Mouse (Mus musculus) lung, postnatal 25 days (tissue): ENCODE results near the gene Olfr157.

Experiments used
- DNase-seq: peaks from one replicate; pipeline ENCODE4 v3.0.0; 2022; ENCODE audit warnings: low spot score

Gene Olfr157

DNA sequence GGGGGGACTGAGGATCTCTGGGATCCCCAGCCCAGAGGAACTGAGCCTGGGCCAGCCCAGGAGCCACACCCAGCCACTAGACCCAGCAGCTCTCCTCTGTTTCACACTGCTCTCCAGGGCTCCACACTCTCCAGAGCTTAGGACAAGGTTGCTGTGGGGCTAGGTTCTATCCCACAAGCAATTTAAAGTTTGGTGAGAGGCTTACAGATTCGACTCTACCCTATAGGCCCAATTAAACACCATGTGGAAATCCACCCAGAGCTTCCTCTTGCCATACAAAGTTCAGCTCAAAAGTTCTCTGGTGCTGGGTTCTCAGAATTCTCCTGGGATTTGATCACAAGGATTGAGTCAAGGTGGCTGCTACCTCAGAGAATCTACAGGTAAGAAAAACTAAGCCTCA is at the start of gene Olfr157:
Gene Olfr157 (minus strand): TSS at position 101 of the 400 bp plus-strand sequence.
- no peak for DNase-seq

DNA sequence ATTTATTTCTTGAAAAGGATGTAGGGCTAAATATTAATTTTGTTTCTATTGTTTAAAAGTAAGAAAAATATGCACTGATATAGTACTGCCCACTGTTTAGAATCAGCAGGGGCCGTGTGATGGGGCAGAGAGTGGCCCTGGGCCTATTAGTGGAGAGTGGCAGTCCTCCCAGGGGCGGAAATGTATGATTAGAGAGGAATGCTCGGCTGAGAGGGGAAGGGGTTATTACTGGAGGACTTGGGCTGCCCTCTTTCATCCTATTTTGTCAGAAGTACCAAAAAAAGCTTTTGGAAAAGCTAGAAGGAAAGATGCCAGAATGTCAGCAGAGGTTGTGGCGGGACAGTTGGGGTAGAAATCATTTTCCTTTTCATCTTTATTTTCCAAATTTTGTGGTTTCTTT is 44.2 kb upstream of the Olfr157 start:
- DNase-seq, result no peak

DNA sequence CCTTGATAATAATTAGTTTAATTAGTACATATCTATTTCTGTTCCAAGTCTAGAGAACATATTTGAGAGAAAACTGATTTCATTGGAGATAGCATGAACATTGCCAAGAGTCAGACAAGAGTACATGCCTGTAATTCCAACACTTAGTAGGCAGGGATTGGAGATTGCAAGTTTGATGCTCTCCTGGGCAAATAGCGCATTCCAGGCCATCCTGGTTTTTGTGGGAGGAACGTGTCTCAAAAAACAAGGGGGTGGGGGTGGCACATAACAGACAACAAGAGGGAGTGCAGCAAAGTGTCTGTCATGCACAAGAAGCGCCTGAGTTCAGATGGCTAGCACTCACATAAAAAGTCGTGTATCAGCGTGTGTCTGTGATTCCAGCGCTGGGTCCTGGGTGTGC is 39.6 kb upstream of the Olfr157 start:
- DNase-seq, result no peak

- peak; percentile 46 for DNase-seq
Measured at GRCm38 (mm10) chr4:43878121-43878776, 38.2 kb upstream of the Olfr157 start.

DNA sequence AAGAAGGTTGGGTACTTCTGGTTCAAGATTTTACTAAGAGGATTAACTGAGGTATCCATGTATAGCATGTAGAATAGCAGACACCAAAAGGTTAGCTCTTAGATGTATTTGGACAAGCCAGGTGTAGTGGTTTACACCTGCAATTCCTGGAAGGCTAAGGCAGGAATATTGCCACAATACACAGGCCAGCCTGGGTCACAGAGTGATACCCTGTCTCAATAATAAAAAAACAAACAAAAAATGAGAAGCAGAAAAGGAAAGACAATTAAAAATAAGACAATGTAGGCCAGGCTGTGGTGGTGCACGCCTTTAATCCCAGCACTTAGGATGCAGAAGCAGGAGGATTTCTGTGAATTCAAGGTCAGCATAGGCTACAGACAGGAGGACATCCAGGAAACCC is 37.2 kb upstream of the Olfr157 start:
- DNase-seq, result no peak

DNA sequence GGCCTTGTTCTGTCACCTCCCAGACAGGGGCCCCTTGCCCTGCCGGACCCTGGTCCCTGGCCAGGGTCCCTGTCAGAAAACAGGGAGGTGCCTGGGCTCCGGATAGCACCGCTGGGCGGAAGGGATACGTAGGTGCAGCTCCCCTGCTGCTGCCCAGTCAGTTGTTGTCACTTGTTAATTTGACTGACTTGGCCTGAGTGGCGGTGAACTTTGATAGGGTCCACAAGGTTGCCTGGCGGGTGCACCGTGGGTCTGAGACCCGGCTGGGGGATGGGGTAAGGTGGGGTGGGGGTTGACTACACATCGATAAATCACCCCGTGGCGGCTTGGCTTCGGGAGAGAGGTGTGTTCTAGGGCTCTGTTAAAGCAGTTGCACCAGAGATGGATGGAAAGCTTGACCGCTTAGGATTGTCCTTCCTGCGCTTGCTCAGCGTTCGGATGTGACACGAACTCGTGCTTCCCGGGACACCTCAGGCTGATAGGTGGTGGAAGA is 36.0 kb upstream of the Olfr157 start:
- no peak for DNase-seq

DNA sequence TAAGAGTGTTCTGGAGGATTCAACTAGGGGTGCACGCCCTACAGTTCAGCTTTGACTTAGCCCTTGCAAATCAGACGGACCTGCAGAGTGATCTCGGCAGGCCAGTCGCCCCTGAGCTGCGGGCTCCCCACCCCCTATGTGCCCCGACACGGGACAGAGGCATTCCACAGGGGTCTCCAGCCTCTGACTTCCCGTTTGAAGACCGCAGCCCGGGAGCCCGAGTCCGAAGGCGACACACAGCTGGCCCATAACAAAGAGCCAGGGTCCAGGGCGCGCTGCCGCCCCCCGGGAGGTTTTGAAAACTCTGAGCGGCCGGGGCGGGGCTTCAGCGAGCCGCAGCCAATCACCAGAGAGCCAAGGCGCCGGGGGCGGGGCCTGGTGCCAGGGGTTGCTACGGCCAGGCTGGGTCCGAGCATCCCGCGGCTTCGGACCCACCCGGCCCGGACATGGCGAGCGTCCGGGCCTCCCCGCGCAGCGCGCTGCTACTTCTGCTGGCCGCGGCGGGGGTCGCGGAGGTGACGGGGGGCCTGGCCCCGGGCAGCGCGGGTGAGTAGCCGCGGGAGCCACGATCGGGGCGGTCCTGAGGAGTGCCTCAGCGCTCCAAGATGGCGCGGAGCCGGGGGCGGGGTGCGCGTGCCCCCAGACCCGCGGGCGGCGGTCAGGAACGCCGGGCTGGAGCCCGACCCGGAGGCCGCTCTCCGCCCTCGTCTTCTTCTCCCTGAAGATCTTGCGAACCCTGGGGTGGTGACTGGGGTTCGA is 35.3 kb upstream of the Olfr157 start, which contains the start of gene Reck:
Gene Reck (plus strand): TSS at position 371 of the 759 bp plus-strand sequence.
- DNase-seq, result peak; percentile 82

DNA sequence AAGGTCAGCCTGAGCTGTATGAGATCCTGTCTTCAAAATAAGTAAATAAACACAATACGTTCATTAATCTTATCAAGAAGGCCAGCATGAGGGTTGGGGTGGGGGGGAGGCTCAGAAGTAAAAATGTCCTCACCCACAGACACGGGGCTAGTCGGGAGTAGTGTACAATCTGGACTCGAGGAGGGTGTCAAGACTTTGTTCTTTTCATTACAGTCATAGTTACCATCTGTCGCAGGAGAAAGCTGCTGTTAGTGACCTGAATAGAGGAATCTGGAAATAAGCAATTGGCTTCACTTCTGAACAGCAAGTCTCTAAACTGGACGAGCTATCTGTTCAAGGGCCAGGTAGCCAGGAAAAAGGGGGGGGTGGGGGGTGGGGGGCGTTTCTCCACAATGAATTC is 34.5 kb upstream of the Olfr157 start:
- no peak for DNase-seq

- peak; percentile 27 for DNase-seq
Measured at GRCm38 (mm10) chr4:43869821-43870220, 29.8 kb upstream of the Olfr157 start.

GRCm38 (mm10) chr4:43863298-43863697 is 23.3 kb upstream of the Olfr157 start:
- DNase-seq, result no peak

DNA sequence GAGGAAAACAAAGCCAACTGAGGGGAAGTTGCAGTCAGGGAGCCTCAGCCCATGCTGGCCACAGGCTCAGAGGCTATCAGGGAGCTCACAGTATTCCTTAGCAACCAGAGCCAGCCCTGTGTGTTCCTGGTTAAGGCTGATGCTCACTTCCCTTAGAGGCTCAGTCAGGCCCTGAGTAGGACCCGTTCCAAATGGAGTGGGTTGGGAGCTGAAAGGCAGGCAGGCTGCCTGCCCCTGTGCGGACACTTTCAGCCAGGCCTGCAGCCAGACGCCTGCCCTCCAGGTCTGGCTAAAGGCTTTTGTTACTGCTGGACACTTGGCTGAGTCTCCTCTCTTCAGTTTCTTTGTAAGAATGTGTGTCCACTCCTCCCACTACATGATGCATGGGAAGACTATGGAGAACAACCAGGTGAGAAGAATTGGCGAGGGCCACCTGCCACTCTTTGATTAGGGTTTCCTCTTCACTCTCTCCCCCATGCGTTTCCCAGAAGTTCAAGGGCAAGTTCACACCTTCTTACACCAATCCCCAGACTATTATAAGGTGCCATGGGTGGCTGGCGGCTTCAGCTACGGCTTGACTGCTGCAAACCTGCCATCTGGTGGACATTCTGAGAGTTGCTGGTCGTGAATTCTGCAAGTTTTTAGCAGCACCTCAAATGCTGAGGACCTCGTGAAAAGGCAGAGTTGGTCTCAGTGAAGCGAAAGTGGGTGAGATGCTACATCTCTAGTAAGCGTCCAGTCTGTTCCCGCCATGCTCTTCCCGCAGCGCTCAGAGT is 20.9 kb upstream of the Olfr157 start:
- peak; percentile 71 for DNase-seq

DNA sequence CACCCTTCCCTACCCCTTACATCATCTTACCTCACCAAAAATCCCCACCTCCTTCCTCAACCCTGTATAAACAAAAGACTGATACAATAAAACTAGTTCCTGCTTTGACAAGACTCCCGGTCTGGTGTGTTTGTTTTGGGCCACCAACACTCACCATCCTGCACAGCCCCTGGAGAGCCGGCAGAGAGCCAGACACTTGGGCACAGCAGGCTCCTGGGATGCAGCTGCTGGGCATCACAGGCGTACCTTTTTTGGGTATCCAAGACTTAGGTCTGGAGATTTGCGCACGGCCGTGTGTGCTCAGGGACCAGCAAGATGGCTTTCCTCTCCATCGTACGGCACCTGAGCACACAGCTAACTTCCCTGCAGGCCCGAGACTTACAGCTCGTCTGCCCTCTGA is 19.9 kb upstream of the Olfr157 start:
- no peak for DNase-seq

GRCm38 (mm10) chr4:43854101-43854500 is 14.1 kb upstream of the Olfr157 start:
- DNase-seq, result no peak

DNA sequence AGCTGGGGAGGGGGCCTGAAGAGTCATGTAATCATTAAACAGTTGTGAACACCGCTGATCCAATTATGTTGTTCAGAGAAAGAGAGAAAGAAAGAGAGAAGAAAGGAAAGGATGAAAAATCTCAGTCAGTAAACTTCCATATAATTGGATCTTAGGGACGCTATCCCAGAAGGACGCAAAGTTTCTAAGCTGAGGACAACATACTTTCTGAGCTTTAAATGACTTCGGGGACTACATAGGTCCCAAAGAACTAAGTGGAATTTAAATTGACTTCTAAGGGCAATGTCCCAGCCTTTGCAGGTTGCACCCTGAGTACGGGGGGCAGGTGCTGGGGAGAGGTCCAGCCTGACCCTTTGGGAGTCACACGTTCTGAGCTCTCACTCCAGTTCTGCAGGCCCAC is 11.3 kb upstream of the Olfr157 start, which contains the start of gene Olfr155:
Gene Olfr155 (plus strand): TSS at position 301 of the 400 bp plus-strand sequence.
- no peak for DNase-seq

DNA sequence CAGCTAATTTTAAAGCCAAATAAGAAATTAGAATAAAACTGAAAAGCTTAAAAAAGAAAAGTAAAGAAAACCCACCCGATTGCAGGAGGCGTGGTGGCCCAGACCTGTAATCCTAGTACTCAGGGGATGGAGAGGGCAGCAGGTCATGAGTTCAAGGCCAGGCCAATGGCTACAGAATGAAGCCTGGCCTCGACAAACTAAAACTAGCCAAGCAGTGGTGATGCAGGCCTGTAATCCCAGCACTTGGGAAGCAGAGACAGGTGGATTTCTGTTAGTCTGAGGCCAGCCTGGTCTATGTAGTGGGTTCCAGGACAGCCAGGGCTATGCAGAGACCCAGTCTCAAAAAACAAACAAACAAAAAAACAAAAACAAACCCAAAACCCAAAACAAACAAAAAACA is 1.7 kb downstream of the Olfr157 start:
- no peak for DNase-seq

- no peak for DNase-seq
Measured at GRCm38 (mm10) chr4:43834749-43835148, 5.3 kb downstream of the Olfr157 start.

DNA sequence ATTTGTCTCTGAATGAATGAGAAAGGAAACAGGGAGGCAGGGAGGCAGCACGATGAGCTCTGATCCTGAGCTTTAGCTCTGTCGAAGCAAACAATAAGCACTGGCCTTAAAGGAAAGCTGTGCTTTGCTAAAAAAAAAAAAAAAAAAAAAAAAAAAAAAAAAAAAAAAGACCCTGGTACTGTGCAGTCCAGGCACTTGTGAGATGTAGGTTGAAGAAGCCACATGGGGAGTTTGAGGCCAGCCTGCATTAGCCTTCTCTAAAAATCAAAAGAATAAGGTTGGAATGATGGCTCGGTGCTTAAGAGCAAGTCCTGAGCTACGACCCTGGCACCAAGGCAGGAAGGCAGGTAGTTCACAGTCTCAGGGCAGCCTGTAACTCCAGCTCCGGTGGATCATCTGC is 6.2 kb downstream of the Olfr157 start:
- DNase-seq, result no peak

- DNase-seq, result no peak
Measured at GRCm38 (mm10) chr4:43832031-43832430, 8.0 kb downstream of the Olfr157 start.

DNA sequence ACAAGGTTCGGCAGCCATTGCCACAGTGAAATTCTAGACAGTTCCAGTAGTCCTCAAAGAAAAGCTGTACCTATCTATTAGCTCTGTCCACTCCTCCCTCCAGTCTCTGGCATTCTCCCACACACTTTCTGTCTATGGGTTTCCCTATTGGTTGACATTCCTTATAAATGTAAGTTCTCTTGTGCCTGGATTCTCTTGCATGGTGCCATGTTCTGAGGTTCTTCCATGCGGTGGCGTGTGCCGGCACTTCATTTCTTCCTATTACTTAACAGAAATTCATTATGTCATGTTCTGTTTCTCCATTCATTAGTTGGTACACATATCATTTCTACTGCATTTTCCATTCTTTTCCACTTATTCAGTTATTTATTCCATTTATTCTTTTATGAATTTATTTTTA is 11.2 kb downstream of the Olfr157 start:
- DNase-seq, result no peak

DNA sequence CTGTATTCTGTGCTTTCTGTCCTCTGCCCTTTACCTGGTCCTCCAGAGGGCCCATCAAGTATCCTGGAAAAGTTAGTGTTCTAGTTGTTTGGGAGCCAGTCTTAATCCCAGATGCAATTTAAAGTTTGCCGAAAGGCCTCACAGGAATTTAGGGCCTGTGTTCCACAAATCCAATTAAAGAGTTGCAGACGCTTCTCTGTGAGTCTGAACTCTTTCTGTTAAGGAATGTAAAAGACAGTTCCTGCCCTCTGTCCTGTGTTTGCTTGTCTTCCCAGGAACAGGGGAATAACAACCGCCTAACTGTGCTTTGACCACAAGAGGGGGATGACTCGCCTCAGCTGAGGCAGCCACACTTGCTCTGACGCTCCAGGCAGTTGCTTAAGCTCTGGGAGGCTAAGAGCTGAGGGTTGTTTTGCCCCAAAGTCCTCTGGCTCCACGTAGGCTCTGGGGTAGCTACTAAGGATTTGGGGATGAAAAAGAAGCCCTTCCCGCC is 16.1 kb downstream of the Olfr157 start, which contains the start of gene Olfr156:
Gene Olfr156 (minus strand): TSS at position 51 of the 493 bp plus-strand sequence.
- peak; percentile 48 for DNase-seq

DNA sequence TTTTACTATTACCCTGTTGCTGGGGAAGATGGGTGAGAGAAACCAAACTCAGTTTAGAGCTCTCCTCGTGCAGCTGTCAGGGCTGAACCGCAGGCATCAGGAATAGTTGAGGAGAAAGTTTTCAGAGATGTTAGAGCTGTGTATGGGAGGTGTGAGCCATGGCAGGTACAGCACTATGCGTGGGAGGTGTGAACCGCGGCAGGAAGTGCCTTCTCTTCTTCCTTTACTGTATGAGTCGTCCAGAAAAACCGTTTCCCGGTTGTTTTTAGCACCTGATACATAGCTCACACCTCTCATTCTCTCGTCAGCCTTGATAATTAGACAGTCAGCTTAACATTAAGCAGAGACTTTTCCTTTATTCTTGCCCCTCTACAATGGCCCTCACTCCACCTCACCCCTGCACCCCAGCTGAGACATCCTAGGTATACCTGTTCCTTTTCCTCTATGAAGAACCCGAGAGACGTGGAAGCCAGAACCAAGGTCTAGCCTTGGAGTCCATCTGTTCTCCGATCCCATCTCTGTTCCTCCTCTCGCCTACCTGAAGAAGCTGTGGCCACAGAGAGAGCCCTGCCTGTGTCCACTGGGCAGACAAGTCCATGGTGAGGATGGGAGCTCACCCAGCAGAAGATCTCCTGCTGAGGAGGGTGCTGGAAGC is 17.0 kb downstream of the Olfr157 start:
- no peak for DNase-seq

- DNase-seq, result peak; percentile 80
Measured at GRCm38 (mm10) chr4:43798936-43799335, 41.1 kb downstream of the Olfr157 start.
